Mouse (Mus musculus) yolk sac, embryonic 10.5 days (tissue): ENCODE data around the gene Plin5.

ENCODE experiments used
- DNase-seq: peaks from one replicate; pipeline ENCODE4 v3.0.0-alpha.2; 2017; ENCODE audit warnings: low spot score

Plin5 gene

GRCm38 (mm10) chr17:56117251-56117710 lies at the start of gene Plin5:
Gene Plin5, minus strand, starts transcription at chr17:56117596.
- DNase-seq, result peak; percentile 72

- DNase-seq, result no peak
Measured at GRCm38 (mm10) chr17:56165671-56166070, 48.3 kb upstream of the Plin5 start.

- DNase-seq, result no peak
Measured at GRCm38 (mm10) chr17:56164510-56164909, 47.1 kb upstream of the Plin5 start.

GRCm38 (mm10) chr17:56163523-56164102 lies 46.2 kb upstream of the Plin5 start:
- DNase-seq, result no peak

- DNase-seq, result peak; percentile 93
Measured at GRCm38 (mm10) chr17:56162231-56162774, 44.9 kb upstream of the Plin5 start, which contains the start of gene Tnfaip8l1. Gene Tnfaip8l1, plus strand, starts transcription at chr17:56162477.

- DNase-seq, result peak; percentile 56
Measured at GRCm38 (mm10) chr17:56159729-56160128, 42.3 kb upstream of the Plin5 start.

DNA sequence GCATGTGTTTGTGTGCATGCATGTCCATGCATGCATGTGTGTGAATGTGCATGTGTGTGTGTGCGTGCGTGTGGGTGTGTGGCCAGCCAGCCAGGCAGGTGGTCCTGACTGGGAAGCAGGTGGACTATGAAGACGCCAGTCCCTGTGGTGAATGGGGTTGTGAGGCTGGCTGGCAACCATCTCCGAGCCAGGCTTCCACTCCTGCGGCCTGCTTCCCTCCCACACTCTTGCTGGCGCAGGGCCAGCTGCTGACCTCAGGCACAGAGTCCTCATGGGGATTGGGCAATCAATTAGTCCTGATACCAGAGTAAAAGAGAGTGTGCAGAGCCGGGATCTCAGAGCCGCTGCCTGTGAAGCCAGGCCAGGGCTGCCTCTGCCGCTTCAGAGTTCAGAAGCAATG lies 36.2 kb upstream of the Plin5 start:
- peak; percentile 63 for DNase-seq

- no peak for DNase-seq
Measured at GRCm38 (mm10) chr17:56149897-56150296, 32.5 kb upstream of the Plin5 start.

GRCm38 (mm10) chr17:56148790-56149618 lies 31.6 kb upstream of the Plin5 start:
- no peak for DNase-seq

- no peak for DNase-seq
Measured at GRCm38 (mm10) chr17:56148280-56148679, 30.9 kb upstream of the Plin5 start.

DNA sequence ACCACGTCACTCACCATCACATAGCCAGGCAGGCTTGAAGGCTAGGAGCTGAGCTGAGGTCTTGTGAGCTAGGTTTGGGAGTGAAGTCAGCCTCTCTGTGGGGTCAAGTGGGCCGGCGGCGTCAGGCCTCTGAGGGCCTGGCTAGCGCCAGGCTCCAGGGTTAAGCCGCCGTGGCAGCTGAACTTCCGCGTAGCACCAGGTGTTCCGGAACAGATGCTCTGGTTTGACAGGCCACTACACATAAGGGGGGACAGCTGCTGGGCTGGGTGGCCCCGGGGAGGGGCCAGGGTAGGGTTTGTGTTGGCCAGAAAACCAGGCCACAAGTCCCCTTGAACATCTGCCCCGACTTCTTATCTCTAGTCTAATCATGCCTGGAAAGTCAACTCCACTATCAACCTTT lies 30.0 kb upstream of the Plin5 start:
- no peak for DNase-seq

GRCm38 (mm10) chr17:56146131-56146530 lies 28.7 kb upstream of the Plin5 start:
- DNase-seq, result no peak

DNA sequence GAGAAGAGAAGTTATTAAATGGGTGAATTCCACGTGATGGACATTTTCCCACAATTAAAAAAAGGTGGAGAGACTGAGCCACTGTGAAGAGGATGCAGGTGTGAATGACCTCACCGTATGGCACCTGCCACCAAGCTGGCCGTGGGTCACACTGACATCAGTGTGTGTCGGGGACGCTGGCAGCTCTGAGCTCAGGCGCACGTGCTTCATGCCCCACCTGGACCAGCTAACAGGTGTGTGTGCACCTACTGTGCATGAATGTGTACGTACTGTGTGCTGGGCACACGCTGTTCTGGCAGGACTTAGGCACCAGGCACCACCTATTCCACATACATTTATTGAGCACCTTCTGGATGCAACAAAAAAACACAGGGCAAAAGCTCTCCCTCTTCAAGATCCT lies 27.1 kb upstream of the Plin5 start:
- DNase-seq, result no peak

DNA sequence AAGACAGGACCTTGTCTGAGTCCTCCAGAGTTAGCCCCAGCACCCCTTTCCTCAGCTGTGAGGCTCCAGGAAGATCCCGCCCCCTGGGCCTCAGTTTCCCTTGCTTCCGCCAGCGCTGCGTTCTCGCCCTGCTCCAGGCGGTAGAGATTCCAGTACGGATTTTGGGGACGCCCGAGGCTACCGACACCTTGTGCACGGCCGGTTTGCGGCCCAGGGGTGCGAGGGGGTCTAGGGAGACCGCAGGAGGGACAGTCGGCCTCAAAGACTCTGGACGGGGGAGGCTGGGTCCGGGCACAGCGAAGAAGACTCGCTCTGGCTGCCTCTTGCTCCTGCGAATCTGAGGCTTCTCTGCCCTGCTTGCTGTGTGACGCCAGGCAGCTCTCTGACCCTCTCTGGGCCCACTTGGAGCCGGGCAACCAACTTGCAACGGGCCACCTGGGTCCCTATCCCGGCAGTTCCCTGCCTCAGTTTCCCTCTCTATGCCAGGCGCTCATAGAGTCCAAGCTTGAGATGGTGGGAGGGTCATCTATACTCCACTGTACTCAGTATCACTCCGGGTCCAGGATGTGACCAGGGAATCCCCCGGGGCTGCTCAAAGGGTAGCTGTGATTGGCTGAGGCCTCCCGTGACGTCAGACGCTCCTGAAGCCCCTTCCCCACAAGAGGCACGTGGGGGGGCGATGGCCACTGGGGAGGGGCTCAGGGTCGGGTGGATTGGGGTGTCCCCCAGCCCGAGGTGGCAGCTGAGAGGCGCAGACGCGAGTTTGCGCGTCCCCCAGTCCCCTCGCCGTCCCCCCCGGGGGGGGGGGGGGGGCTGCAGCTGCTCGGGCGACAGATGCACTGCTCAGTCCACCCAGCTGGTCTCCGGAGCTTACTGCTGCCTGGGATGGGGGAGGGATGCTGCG lies 24.6 kb upstream of the Plin5 start:
- DNase-seq, result no peak

DNA sequence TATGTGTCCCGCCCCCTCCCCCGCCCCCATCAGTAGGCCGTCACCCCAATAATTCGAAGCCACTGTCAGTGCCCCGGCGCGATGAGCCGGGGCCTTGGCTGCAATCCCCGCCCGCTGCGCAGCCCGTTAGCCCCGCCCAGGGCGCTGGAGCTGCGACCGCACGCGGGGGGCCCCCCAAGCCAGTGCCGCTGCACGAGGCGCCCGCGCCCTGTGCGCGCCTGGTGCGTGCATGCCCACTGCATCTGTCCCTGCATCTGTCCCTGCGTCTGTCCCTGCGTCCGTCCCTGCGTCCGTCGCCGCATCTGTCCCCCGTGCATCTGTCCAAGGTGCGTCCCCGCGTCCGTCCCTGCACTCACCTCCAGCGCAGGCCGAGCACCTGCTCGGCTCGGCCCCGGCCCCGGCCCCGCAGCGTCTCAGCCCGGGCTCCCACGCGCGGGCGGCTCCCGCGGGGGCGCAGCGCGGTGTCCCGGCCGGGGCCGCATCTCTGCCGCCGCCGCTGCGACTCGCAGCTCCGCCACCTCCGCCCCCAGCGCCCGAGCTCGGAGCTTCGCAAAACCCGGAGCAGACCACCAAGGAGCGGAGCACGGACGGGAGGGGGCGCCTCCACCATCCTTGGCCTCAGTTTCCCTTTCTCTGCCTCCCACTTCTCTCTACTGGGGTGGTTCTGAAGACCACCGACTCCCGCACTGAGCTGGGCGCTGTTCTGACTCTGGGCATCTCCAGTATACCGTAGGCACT lies 22.6 kb upstream of the Plin5 start, which contains the start of gene Sema6b:
Gene Sema6b, minus strand, starts transcription at position 486 of the 738 bp plus-strand sequence.
- peak; percentile 53 for DNase-seq

GRCm38 (mm10) chr17:56139355-56139754 lies 22.0 kb upstream of the Plin5 start:
- DNase-seq, result no peak

DNA sequence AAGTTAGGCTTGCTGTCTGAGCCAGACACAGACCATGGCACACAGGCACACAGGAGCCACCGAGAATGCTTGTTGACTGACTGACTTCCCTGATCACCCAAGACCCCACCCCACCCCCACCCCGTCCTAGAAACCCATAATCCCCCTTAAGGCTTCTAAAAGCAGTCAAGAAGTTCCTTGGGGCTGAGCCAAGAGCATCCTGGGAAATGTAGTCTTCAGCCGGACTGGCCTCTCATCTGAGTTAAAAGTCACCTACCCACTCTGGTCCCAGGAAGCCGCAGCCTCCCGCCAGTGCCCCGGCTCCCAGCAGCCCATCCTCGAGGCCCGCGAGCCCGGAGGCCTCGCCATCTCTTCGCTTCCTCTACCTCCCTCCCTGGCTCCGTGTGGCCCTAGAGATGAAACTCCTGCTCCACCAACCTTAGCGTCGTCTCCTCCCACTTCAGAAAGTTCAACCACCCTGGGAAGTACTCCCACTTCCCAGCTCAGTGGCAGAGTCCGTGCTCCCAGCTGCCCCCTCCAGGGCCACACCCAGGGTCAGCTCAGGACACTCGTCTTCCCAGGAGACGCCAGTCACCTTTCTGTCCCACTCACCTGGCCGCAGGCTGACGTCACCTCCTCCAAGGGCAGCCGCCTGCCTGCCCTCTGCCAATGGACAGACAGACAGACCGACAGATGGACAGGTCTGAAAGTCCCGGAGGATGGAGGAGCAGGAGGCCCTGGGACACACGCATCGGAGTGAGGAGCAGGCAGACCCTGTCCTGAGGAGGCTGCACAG lies 20.6 kb upstream of the Plin5 start:
- DNase-seq, result no peak

DNA sequence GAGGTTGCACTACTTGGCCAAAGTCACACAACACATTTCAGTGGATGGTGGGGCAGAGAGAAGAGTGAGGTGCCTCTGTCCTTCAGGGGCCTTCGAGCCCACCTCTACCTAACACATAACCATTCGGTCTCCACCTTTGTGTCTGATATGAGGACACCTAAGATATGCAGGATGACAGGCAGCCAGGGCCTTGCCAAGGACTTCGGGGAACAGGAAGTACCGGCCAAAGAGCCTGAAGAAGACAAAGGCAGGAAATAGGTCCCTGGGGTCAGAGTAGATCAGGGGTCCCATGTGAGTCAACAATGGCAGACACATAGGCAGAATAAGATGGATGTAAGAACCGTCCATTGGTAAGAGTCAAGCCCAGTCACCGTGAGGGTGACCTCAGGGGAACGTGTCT lies 19.2 kb upstream of the Plin5 start:
- DNase-seq, result no peak

- DNase-seq, result peak; percentile 43
Measured at GRCm38 (mm10) chr17:56134463-56134971, 17.1 kb upstream of the Plin5 start.
